Mouse (Mus musculus): ENCODE measurements around the gene Tbc1d22b. TPM values are rescaled to one million over a fixed set of nuclear protein-coding genes. Genes with fewer than 3 reads are reported as not detected.

Tbc1d22b gene
- polyA plus RNA-seq, 1 experiment from 2014 or later = 8.6 TPM

DNA sequence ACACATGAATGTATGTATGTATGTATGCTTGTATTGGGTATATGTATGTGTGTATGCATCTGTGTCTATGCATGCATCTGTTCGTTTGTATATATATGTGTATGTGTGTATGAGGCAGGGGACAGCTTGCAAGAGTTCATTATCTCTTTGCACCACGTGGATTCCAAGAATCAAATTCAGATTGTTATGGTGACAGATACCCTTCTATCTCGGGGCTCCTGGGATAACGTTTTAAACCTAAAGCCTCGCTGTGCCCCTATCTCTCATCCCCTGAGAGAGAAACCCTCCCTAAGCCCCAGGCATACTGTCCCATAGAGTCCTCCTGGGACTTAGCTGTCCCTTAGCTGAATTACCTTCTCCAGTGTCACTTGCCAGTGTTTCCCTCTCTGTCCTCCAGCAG, 34.0 kb downstream of the Tbc1d22b start:
- H3K27ac ChIP-seq (ENCODE audit: low read depth, low read length) = no peak overlapping the region
- H3K4me3 ChIP-seq (ENCODE audit: low read depth, low read length) = no peak overlapping the region
- H3K36me3 ChIP-seq (ENCODE audit: control insufficient read depth, insufficient read depth) = peaks cover 27% of the 10 kb centered on the region; the same call in 1 of the 2 replicates
- peaks cover 3% of the 10 kb centered on the region; the same call in 1 of the 2 replicates for H3K4me1 ChIP-seq (replicated peaks; ENCODE audit: control insufficient read depth, insufficient read depth, low read length)
- no peak overlapping the region for H3K4me2 ChIP-seq (replicated peaks; ENCODE audit: low read depth)
- WGBS = 91% methylated on average over 5 of the region's 5 CpGs
- no peak overlapping the region for H3K9ac ChIP-seq (ENCODE audit: low read depth, low read length)
- no peak for TF ChIP-seq CTCF (IDR thresholded peaks at IDR 0.05; ENCODE audit: low read depth)
- no peaks in the 10 kb centered on the region for H3K27me3 ChIP-seq (replicated peaks; ENCODE audit: control insufficient read depth, insufficient read depth, low read length)
- no peaks in the 10 kb centered on the region for H3K9me3 ChIP-seq (ENCODE audit: control insufficient read depth)
- ATAC-seq = no peak

DNA sequence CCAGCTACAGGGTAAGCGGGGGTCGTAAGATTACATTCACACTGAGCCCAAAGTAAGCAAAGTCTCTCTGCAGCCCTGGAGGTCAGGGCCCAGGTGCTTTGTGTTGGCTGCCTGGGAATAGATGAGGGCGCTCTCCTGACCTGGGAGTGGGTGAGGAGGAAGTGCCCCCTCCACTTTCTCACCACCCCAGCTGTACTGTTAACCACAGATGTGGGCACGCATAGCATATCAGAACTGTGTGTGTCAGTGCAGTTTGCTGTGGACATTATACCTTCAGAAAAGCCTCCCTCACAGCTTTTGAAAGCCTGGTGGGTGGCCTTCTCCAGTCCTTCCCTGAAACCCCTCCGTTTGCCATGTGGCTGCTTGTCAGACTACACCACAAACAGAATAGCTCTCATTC, 34.7 kb downstream of the Tbc1d22b start:
- no peak for TF ChIP-seq CTCF (IDR thresholded peaks at IDR 0.05; ENCODE audit: low read depth)
- Histone ChIP-seq H3K27ac (ENCODE audit: low read depth, low read length) (no peak overlapping the region), H3K4me2 (replicated peaks; ENCODE audit: low read depth) (no peak overlapping the region), H3K4me1 (replicated peaks; ENCODE audit: control insufficient read depth, insufficient read depth, low read length) (0 out of 2 replicates have a peak, but pooled peaks cover 3% of the 10 kb centered on the region), H3K4me3 (ENCODE audit: low read depth, low read length) (no peak overlapping the region), H3K9ac (ENCODE audit: low read depth, low read length) (no peak overlapping the region), H3K27me3 (replicated peaks; ENCODE audit: control insufficient read depth, insufficient read depth, low read length) (no peaks in the 10 kb centered on the region), H3K36me3 (ENCODE audit: control insufficient read depth, insufficient read depth) (peaks cover 19% of the 10 kb centered on the region; the same call in 1 of the 2 replicates), H3K9me3 (ENCODE audit: control insufficient read depth) (no peaks in the 10 kb centered on the region)
- 79% methylated on average over 5 of the region's 5 CpGs for WGBS
- no peak for ATAC-seq

DNA sequence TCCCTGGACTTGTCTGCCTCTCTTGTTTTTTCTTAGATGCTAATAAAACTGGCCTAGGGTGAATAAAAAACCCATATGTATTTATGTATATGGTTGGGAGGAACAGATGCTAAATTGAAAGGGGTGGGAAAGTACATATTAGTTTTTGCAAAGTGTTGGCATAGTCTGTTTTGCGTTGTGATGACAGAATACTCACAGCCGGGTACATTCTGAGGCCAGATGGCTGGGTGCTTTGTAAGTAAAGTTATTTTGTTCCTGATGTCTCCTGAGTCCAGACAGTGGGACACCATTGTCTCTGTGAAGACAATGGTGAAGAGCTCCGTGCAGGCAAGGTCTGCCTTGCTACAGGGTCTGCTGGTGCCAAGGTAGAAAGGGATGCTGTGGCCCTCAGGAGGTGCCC, 35.2 kb downstream of the Tbc1d22b start:
- H3K9ac ChIP-seq (ENCODE audit: low read depth, low read length) = no peak overlapping the region
- no peak for ATAC-seq
- no peak overlapping the region for H3K4me3 ChIP-seq (ENCODE audit: low read depth, low read length)
- no peak for TF ChIP-seq CTCF (IDR thresholded peaks at IDR 0.05; ENCODE audit: low read depth)
- WGBS = 80% methylated on average over 3 of the region's 3 CpGs
- H3K4me1 ChIP-seq (replicated peaks; ENCODE audit: control insufficient read depth, insufficient read depth, low read length) = 0 out of 2 replicates have a peak, but pooled peaks cover 3% of the 10 kb centered on the region
- H3K27ac ChIP-seq (ENCODE audit: low read depth, low read length) = no peak overlapping the region
- H3K4me2 ChIP-seq (replicated peaks; ENCODE audit: low read depth) = no peak overlapping the region
- H3K9me3 ChIP-seq (ENCODE audit: control insufficient read depth) = no peaks in the 10 kb centered on the region
- peaks cover 23% of the 10 kb centered on the region; the same call in 1 of the 2 replicates for H3K36me3 ChIP-seq (ENCODE audit: control insufficient read depth, insufficient read depth)
- no peaks in the 10 kb centered on the region for H3K27me3 ChIP-seq (replicated peaks; ENCODE audit: control insufficient read depth, insufficient read depth, low read length)

- no peak overlapping the region for H3K4me3 ChIP-seq (ENCODE audit: low read depth, low read length)
- no peaks in the 10 kb centered on the region for H3K27me3 ChIP-seq (replicated peaks; ENCODE audit: control insufficient read depth, insufficient read depth, low read length)
- 0 out of 2 replicates have a peak, but pooled peaks cover 2% of the 10 kb centered on the region for H3K4me1 ChIP-seq (replicated peaks; ENCODE audit: control insufficient read depth, insufficient read depth, low read length)
- no peaks in the 10 kb centered on the region for H3K9me3 ChIP-seq (ENCODE audit: control insufficient read depth)
- no peak for ATAC-seq
- H3K36me3 ChIP-seq (ENCODE audit: control insufficient read depth, insufficient read depth) = peaks cover 23% of the 10 kb centered on the region; the same call in 1 of the 2 replicates
- no peak overlapping the region for H3K4me2 ChIP-seq (replicated peaks; ENCODE audit: low read depth)
- WGBS = 81% methylated on average over 6 of the region's 6 CpGs
- no peak for TF ChIP-seq CTCF (IDR thresholded peaks at IDR 0.05; ENCODE audit: low read depth)
- H3K27ac ChIP-seq (ENCODE audit: low read depth, low read length) = no peak overlapping the region
- H3K9ac ChIP-seq (ENCODE audit: low read depth, low read length) = no peak overlapping the region
These were observed 35.9 kb downstream of the Tbc1d22b start for GRCm38 (mm10) chr17:29585446-29585845.

- no peaks in the 10 kb centered on the region for H3K27me3 ChIP-seq (replicated peaks; ENCODE audit: control insufficient read depth, insufficient read depth, low read length)
- WGBS = 66% methylated on average over 9 of the region's 9 CpGs
These were observed 37.3 kb downstream of the Tbc1d22b start for GRCm38 (mm10) chr17:29586921-29587320.

GRCm38 (mm10) chr17:29589221-29589898, 39.8 kb downstream of the Tbc1d22b start:
- H3K27me3 ChIP-seq (replicated peaks; ENCODE audit: control insufficient read depth, insufficient read depth, low read length) = no peaks in the 10 kb centered on the region
- H3K4me2 ChIP-seq (replicated peaks; ENCODE audit: low read depth) = no peak overlapping the region
- H3K9ac ChIP-seq (ENCODE audit: low read depth, low read length) = no peak overlapping the region
- H3K36me3 ChIP-seq (ENCODE audit: control insufficient read depth, insufficient read depth) = peaks cover 12% of the 10 kb centered on the region; the same call in 1 of the 2 replicates
- no peak overlapping the region for H3K27ac ChIP-seq (ENCODE audit: low read depth, low read length)
- TF ChIP-seq CTCF (IDR thresholded peaks at IDR 0.05; ENCODE audit: low read depth) = no peak
- no peak for ATAC-seq
- no peaks in the 10 kb centered on the region for H3K4me1 ChIP-seq (replicated peaks; ENCODE audit: control insufficient read depth, insufficient read depth, low read length)
- WGBS = 64% methylated on average over 11 of the region's 11 CpGs
- H3K4me3 ChIP-seq (ENCODE audit: low read depth, low read length) = no peak overlapping the region
- no peaks in the 10 kb centered on the region for H3K9me3 ChIP-seq (ENCODE audit: control insufficient read depth)

More at GRCm38 (mm10) chr17:29586921-29587320, 37.3 kb downstream of the Tbc1d22b start:
- Histone ChIP-seq H3K9me3 (ENCODE audit: control insufficient read depth) (no peaks in the 10 kb centered on the region), H3K36me3 (ENCODE audit: control insufficient read depth, insufficient read depth) (peaks cover 22% of the 10 kb centered on the region; the same call in 1 of the 2 replicates), H3K4me2 (replicated peaks; ENCODE audit: low read depth) (no peak overlapping the region), H3K27ac (ENCODE audit: low read depth, low read length) (no peak overlapping the region), H3K4me3 (ENCODE audit: low read depth, low read length) (no peak overlapping the region), H3K9ac (ENCODE audit: low read depth, low read length) (no peak overlapping the region), H3K4me1 (replicated peaks; ENCODE audit: control insufficient read depth, insufficient read depth, low read length) (no peaks in the 10 kb centered on the region)
- 0 out of 2 replicates have a peak, but pooled peaks have one; percentile 40 for ATAC-seq
- no peak for TF ChIP-seq CTCF (IDR thresholded peaks at IDR 0.05; ENCODE audit: low read depth)
